In the genomic region with DNA sequence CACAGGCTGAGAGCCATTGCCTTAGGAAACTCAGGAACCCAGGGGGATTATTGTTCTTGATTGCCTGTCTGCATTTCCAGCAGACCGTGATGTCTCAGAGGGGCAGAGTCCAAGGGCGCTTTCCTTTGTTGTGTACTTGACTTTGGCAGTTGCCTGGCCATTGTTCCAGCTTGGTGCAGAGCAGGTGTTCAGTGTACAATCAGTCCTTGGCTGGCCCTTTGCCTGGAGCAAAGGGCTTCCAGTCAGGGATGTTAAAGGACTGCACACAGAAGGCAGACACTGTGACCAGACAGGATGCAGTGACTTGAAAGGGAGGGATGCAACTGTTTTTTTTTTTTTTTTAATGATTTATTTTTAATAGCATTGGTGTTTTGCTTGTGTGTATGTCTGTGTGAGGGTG, we compare ENCODE assay signal across 10 mouse cellular contexts. TPM values are rescaled to one million over a fixed set of nuclear protein-coding genes. Genes with fewer than 3 reads are reported as not detected.
DNase-seq lines count a peak whose midpoint lies in the region.
"Had no signal": no experiment of that assay in that cellular context is flagged by ENCODE, and none has a peak within 500 bp of the region (broad histone marks: within the 10 kb centered on the region; RNA-seq: fewer than 3 reads in every experiment).

No protein-coding gene starts in this region.

- peak; percentile 66 for DNase-seq in gastrocnemius, postnatal 25 days
- DNase-seq in gastrocnemius, postnatal 10 days: no peak
- DNase-seq in thymus, postnatal 14 days: peak; percentile 35
- DNase-seq in thymus, postnatal 0 days (ENCODE audit: low spot score): no peak
- peak; percentile 86 for DNase-seq in kidney, postnatal 14 days
- no peak for DNase-seq in cerebellum, adult 11 months
- DNase-seq in yolk sac, embryonic 10.5 days (ENCODE audit: low spot score): no peak
- DNase-seq in cerebellum, postnatal 14 days: no peak
- DNase-seq: layer of hippocampus, adult 9-11 months; spleen, adult 18-20 months had no signal

RNA-seq across cellular contexts. Expression of a gene that starts 20.9 kb away (rescaled TPM):
- total RNA-seq in gastrocnemius, postnatal 25 days (2021): 10 to 100 TPM in 1 of 2 experiments, 1 to 10 TPM in 1; 8.6 to 11.4 TPM
- 10 to 100 TPM; 14.2 to 39.1 TPM for total RNA-seq in gastrocnemius, postnatal 10 days (2021)
- 50.6 and 54.7 TPM in 2 replicates for polyA plus RNA-seq in thymus, postnatal 0 days (2015; fragmentation: Nextera tagmentation; extraction: Ambion mirVana)

RNA-seq across cellular contexts. Expression of a gene that starts 30.1 kb away (rescaled TPM):
- total RNA-seq in gastrocnemius, postnatal 25 days (2021): 10 to 100 TPM; 11.4 to 12.0 TPM
- total RNA-seq in gastrocnemius, postnatal 10 days (2021): 10 to 100 TPM; 12.4 to 13.5 TPM
- polyA plus RNA-seq in thymus, postnatal 0 days (2015; fragmentation: Nextera tagmentation; extraction: Ambion mirVana): 38.5 and 43.2 TPM in 2 replicates

RNA-seq across cellular contexts. Expression of a gene that starts 30.4 kb away (rescaled TPM):
- total RNA-seq in gastrocnemius, postnatal 25 days (2021): 10 to 100 TPM; 40.7 to 40.9 TPM
- total RNA-seq in gastrocnemius, postnatal 10 days (2021): 10 to 100 TPM; 39.7 to 40.1 TPM
- polyA plus RNA-seq in thymus, postnatal 0 days (2015; fragmentation: Nextera tagmentation; extraction: Ambion mirVana): 139 and 168 TPM in 2 replicates

Comparison
In these comparisons a context has a peak if more than half of its experiments do, and no peak if none do; other contexts are left out.
1. DNase-seq: peak in gastrocnemius, postnatal 25 days (single experiment), thymus, postnatal 14 days (single experiment) and kidney, postnatal 14 days (single experiment); none in gastrocnemius, postnatal 10 days (single experiment), thymus, postnatal 0 days (single experiment), cerebellum, adult 11 months (single experiment), yolk sac, embryonic 10.5 days (single experiment) and cerebellum, postnatal 14 days (0 of 2).